Mouse (Mus musculus) G1E (cell line): Measurements from ENCODE around the gene Lyrm9.

Source experiments
- CTCF ChIP-seq: IDR thresholded peaks from 2 replicates; pipeline ENCODE4 v1.5.1; 2012; ENCODE audit warnings: low read depth, low read length, inconsistent platforms, mixed read lengths
- GATA1 ChIP-seq: IDR thresholded peaks from 2 replicates; pipeline ENCODE4 v1.6.1; 2012; ENCODE audit warnings: borderline replicate concordance, low read length, inconsistent platforms, mixed read lengths
- GATA2 ChIP-seq: IDR thresholded peaks from 2 replicates; pipeline ENCODE4 v1.6.1; 2012; ENCODE audit warnings: low read depth, low read length, inconsistent platforms, borderline replicate concordance

DNA sequence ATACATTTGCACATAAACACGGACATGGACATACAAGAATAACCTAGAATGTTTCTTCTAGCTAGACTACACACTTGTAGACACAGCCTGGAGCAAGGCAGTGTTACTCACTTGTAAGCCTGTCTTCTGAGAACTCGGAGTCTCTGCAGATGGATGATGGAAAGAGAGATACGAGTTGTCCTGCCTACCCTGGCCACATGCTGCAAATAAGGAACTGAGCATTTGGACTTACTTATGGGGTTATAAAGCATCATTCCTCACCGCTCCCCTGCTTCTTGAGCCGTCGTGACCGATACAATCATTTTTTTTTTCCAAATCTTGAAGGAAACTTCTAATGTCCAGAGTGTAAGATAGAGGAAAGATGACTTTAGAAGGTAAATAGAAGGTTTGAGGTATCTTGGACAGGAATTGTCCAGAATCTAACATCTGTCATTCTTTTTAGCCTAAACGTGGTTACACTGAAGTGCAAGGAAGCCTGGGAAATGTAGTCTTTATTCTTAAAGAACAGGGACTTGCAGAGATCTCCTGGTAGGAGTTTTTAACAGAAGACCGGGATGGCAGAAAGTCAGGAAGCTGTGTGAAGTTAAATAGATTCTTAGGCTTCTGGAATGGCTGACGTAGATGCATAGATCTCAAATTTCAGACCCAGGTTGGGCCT is 30.2 kb upstream of the Lyrm9 start:
- TF ChIP-seq CTCF, result no peak
- TF ChIP-seq GATA2, result no peak
- TF ChIP-seq GATA1, result no peak
